Mouse (Mus musculus): ENCODE measurements around the gene Magee1. TPM values are rescaled to one million over a fixed set of nuclear protein-coding genes. Genes with fewer than 3 reads are reported as not detected.
"Not testable (repeated sequence)": the region's sequence is repeated elsewhere in the genome, so short reads cannot be mapped to it uniquely, and the experiment has no call there.

Magee1 gene
- polyA plus RNA-seq, 1 experiment from 2014 or later = 288 TPM

GRCm38 (mm10) chrX:105124903-105125302 is 4.7 kb downstream of the Magee1 start:
- H3K9ac ChIP-seq (ENCODE audit: low read depth, low read length) = no peak overlapping the region
- 7% methylated on average over 2 of the region's 3 CpGs for WGBS
- peaks cover 16% of the 10 kb centered on the region for H3K27me3 ChIP-seq (ENCODE audit: control insufficient read depth, insufficient read depth, low read depth, low read length)
- peaks cover 13% of the 10 kb centered on the region for H3K4me1 ChIP-seq (ENCODE audit: control insufficient read depth, insufficient read depth, low read length)
- no peak overlapping the region for H3K4me3 ChIP-seq (ENCODE audit: low read depth, low read length)
- no peak for ATAC-seq
- no peak overlapping the region for H3K27ac ChIP-seq (ENCODE audit: low read length)
- no peak overlapping the region for H3K4me2 ChIP-seq (ENCODE audit: low read length)
- H3K36me3 ChIP-seq (ENCODE audit: control insufficient read depth, insufficient read depth, low read length) = peaks cover 2% of the 10 kb centered on the region; the same call in 1 of the 2 replicates
- no peaks in the 10 kb centered on the region for H3K9me3 ChIP-seq (replicated peaks; ENCODE audit: control insufficient read depth, low read length, poor library complexity, severe bottlenecking)

GRCm38 (mm10) chrX:105151872-105152461 is 31.8 kb downstream of the Magee1 start:
- peak overlapping the region; percentile 33 for H3K4me2 ChIP-seq (ENCODE audit: low read length)
- no peak overlapping the region for H3K27ac ChIP-seq (ENCODE audit: low read length)
- H3K36me3 ChIP-seq (ENCODE audit: control insufficient read depth, insufficient read depth, low read length) = no peaks in the 10 kb centered on the region
- no peaks in the 10 kb centered on the region for H3K4me1 ChIP-seq (ENCODE audit: control insufficient read depth, insufficient read depth, low read length)
- H3K9ac ChIP-seq (ENCODE audit: low read depth, low read length) = no peak overlapping the region
- no peaks in the 10 kb centered on the region for H3K9me3 ChIP-seq (replicated peaks; ENCODE audit: control insufficient read depth, low read length, poor library complexity, severe bottlenecking)
- H3K27me3 ChIP-seq (ENCODE audit: control insufficient read depth, insufficient read depth, low read depth, low read length) = peaks cover 4% of the 10 kb centered on the region
- peak; percentile 62 for ATAC-seq
- H3K4me3 ChIP-seq (ENCODE audit: low read depth, low read length) = peak overlapping the region; percentile 29
- WGBS = 56% methylated on average over 26 of the region's 26 CpGs

- not testable (repeated sequence) for H3K9me3 ChIP-seq (replicated peaks; ENCODE audit: control insufficient read depth, low read length, poor library complexity, severe bottlenecking); H3K4me2 ChIP-seq (ENCODE audit: low read length); H3K4me1 ChIP-seq (ENCODE audit: control insufficient read depth, insufficient read depth, low read length); ATAC-seq; H3K36me3 ChIP-seq (ENCODE audit: control insufficient read depth, insufficient read depth, low read length); H3K27me3 ChIP-seq (ENCODE audit: control insufficient read depth, insufficient read depth, low read depth, low read length); H3K27ac ChIP-seq (ENCODE audit: low read length); H3K9ac ChIP-seq (ENCODE audit: low read depth, low read length); H3K4me3 ChIP-seq (ENCODE audit: low read depth, low read length)
- WGBS = 70% methylated on average over 5 of the region's 6 CpGs
These were observed 44.8 kb downstream of the Magee1 start for GRCm38 (mm10) chrX:105165007-105165406.

- WGBS = 75% methylated on average over 2 of the region's 2 CpGs
- peaks cover under 1% of the 10 kb centered on the region; the same call in 1 of the 2 replicates for H3K27me3 ChIP-seq (ENCODE audit: control insufficient read depth, insufficient read depth, low read depth, low read length)
- H3K27ac ChIP-seq (ENCODE audit: low read length) = no peak overlapping the region
These were observed 47.0 kb downstream of the Magee1 start for GRCm38 (mm10) chrX:105167217-105167616.

More at GRCm38 (mm10) chrX:105167217-105167616, 47.0 kb downstream of the Magee1 start:
- Histone ChIP-seq H3K4me2 (ENCODE audit: low read length) (no peak overlapping the region), H3K36me3 (ENCODE audit: control insufficient read depth, insufficient read depth, low read length) (no peaks in the 10 kb centered on the region), H3K9ac (ENCODE audit: low read depth, low read length) (no peak overlapping the region), H3K9me3 (replicated peaks; ENCODE audit: control insufficient read depth, low read length, poor library complexity, severe bottlenecking) (no peaks in the 10 kb centered on the region), H3K4me3 (ENCODE audit: low read depth, low read length) (no peak overlapping the region), H3K4me1 (ENCODE audit: control insufficient read depth, insufficient read depth, low read length) (no peaks in the 10 kb centered on the region)
- ATAC-seq = no peak

Other genes starting within 250 kb of the Magee1 start
- gene Pbdc1, start 40.6 kb upstream of the Magee1 start, polyA plus RNA-seq (2015; fragmentation: Nextera tagmentation; extraction: Ambion mirVana) = 28.9 and 29.4 TPM in 2 replicates